Mouse (Mus musculus): ENCODE data around the gene Retsat.

DNA sequence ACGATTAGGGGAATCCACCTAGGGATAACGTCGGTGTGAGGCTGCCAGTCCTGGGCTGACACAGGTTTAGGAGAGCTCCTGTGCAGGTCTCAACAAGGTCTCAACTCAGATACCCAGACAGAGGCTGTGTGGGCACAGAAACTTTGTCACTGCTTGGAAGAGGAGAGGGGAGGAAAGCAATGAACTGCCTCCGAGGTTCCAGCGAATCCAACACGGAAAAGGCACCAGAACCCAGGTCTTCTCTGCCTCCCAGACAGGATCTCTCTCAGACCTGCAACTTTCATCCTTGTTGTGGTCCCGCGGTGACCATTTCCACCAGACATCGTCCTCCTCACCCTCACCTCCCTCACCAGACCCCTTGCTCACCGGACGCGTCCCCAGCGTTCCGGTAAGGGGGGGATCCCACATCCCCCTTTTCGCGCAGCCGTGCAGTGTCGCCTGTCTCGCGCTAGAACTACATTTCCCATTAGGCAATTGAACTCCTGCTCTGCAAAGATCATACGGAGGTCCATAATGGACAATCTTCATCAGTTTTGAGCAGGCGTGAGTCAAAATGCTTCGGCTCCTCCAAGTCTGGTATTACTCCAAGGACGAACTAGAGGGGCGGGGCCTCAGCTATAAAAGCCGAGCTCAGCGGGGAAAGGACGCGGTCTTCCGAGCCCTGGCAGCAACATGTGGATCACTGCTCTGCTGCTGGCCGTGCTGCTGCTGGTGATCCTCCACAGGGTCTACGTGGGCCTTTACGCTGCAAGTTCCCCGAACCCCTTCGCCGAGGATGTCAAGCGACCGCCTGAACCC lies at the start of gene Retsat, which contains the start of gene Elmod3:
- TF ChIP-seq POLR2A (IDR thresholded peaks at IDR 0.05; ENCODE audit: borderline replicate concordance, insufficient read depth, low read length) (peak; percentile 84; the same call in 1 of the 2 replicates), CTCF (IDR thresholded peaks at IDR 0.05; ENCODE audit: borderline replicate concordance, insufficient read depth, low read depth, low read length) (no peak)

All from cerebellum, adult 2 months (tissue).